Mouse (Mus musculus) cortical plate, adult 2 months (tissue): ENCODE measurements around the gene Fbxl8.

ENCODE experiments used
- CTCF ChIP-seq: fragments of 200-500 bp; IDR thresholded peaks from 2 replicates; pipeline ENCODE4 v1.5.1; 2011; ENCODE audit warnings: mild to moderate bottlenecking, control low read depth, low read length; ENCODE audit not compliant: insufficient read depth; ENCODE audit errors: extremely low read depth
- POLR2A ChIP-seq: fragments of 200-500 bp; IDR thresholded peaks from 2 replicates; pipeline ENCODE4 v1.6.1; 2011; ENCODE audit warnings: mild to moderate bottlenecking, low read length, control low read depth; ENCODE audit not compliant: insufficient read depth; ENCODE audit errors: extremely low read depth

DNA sequence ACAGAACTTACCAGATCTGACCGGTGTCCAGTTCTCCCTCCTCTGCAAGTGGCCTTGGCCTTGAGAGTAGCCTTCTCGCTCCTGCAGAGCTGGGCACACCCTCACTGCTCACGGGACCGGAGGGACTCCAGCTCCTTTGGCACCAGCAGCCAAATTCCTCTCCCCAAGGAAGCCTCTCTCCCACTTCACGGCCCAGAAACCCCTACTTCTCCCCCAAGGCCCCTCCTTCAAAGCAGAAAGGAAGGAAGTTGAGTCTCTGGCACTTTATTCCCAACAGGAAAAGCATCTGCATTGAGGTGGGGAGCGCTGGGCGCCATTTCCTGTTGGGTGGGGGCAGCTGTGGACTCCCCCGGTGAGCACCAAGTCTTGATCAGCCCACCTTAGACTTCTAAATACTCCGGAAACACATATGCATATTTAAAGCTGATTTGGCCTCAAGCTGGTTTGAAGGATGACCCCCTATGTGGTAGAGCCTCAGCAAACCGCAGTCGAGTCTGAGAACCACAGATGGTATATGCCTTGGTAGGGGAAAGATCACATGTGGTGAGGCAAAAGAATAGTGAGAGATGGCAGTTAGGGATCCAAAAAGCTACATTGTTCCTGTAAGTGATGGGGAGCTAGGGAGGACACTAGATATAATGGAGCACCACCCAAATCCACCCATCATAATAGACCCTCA, 31.6 kb downstream of the Fbxl8 start, which contains the start of gene Exoc3l:
- TF ChIP-seq POLR2A, result no peak
- no peak for TF ChIP-seq CTCF
